Mouse (Mus musculus) cerebellum, postnatal 14 days (tissue): ENCODE measurements around the gene Dcp1b.
"Not testable (repeated sequence)": the region's sequence is repeated elsewhere in the genome, so short reads cannot be mapped to it uniquely, and the experiment has no call there.

Source experiments
- DNase-seq, 2 experiments: peaks; one replicate each; pipeline ENCODE4 v3.0.0; 2021; ENCODE audit warnings: mixed read lengths in 2 of 2

Dcp1b gene

GRCm38 (mm10) chr6:119196382-119197305 is 21.6 kb downstream of the Dcp1b start, which contains the start of gene Cacna1c:
Cacna1c (minus strand) TSS chr6:119196418.
- DNase-seq: peak; percentile 70 to 72

- no peak for DNase-seq
These were observed 23.7 kb downstream of the Dcp1b start for GRCm38 (mm10) chr6:119198534-119199273.

GRCm38 (mm10) chr6:119199274-119199879 is 24.3 kb downstream of the Dcp1b start:
- no peak for DNase-seq

- DNase-seq: no peak
These were observed 25.3 kb downstream of the Dcp1b start for GRCm38 (mm10) chr6:119200362-119200761.

- DNase-seq: no peak
These were observed 26.5 kb downstream of the Dcp1b start for GRCm38 (mm10) chr6:119201575-119201974.

- DNase-seq: no peak
These were observed 29.2 kb downstream of the Dcp1b start for GRCm38 (mm10) chr6:119204286-119204685.

GRCm38 (mm10) chr6:119204915-119205314 is 29.9 kb downstream of the Dcp1b start:
- DNase-seq: no peak

GRCm38 (mm10) chr6:119206006-119206405 is 31.0 kb downstream of the Dcp1b start:
- not testable (repeated sequence) for DNase-seq

GRCm38 (mm10) chr6:119213375-119213774 is 38.3 kb downstream of the Dcp1b start:
- no peak for DNase-seq

- DNase-seq: no peak
These were observed 39.1 kb downstream of the Dcp1b start for GRCm38 (mm10) chr6:119214190-119214589.

- no peak for DNase-seq
These were observed 40.1 kb downstream of the Dcp1b start for GRCm38 (mm10) chr6:119215040-119215613.

- DNase-seq: peak in 1 of 2 experiments; percentile 1
These were observed 42.6 kb downstream of the Dcp1b start for GRCm38 (mm10) chr6:119217661-119218060.

GRCm38 (mm10) chr6:119218591-119218990 is 43.5 kb downstream of the Dcp1b start:
- peak in 1 of 2 experiments; percentile 1 for DNase-seq

GRCm38 (mm10) chr6:119219237-119219870 is 44.3 kb downstream of the Dcp1b start:
- DNase-seq: peak in 1 of 2 experiments; percentile 19

- DNase-seq: peak; percentile 80 to 83
These were observed 45.2 kb downstream of the Dcp1b start for GRCm38 (mm10) chr6:119220297-119220696.

- peak; percentile 56 to 58 for DNase-seq
These were observed 49.6 kb downstream of the Dcp1b start for GRCm38 (mm10) chr6:119224451-119225195.

- DNase-seq: peak; percentile 61 to 73
These were observed 50.2 kb downstream of the Dcp1b start for GRCm38 (mm10) chr6:119225226-119225625.

- peak; percentile 41 to 49 for DNase-seq
These were observed 50.7 kb downstream of the Dcp1b start for GRCm38 (mm10) chr6:119225731-119226130.

GRCm38 (mm10) chr6:119227001-119227400 is 51.9 kb downstream of the Dcp1b start:
- DNase-seq: no peak

GRCm38 (mm10) chr6:119228861-119229603 is 54.0 kb downstream of the Dcp1b start:
- no peak for DNase-seq

- no peak for DNase-seq
These were observed 58.0 kb downstream of the Dcp1b start for GRCm38 (mm10) chr6:119233066-119233465.
